Mouse (Mus musculus): Measurements from ENCODE around the gene Defb30. TPM values are rescaled to one million over a fixed set of nuclear protein-coding genes. Genes with fewer than 3 reads are reported as not detected.

Defb30 gene
- total RNA-seq, 2 experiments from 2014 or later, result not detected

Other genes starting within 250 kb of the Defb30 start
- gene Wdfy2, start 212.3 kb downstream of the Defb30 start, total RNA-seq (2015; ENCODE audit: low replicate concordance), result 4.8 and 7.9 TPM in 2 replicates
- 4.7 and 8.0 TPM in 2 replicates for gene Wdfy2, start 212.3 kb downstream of the Defb30 start, total RNA-seq (2017; ENCODE audit: low replicate concordance)
- not detected in 2 replicates for gene Defb48, start 65.5 kb downstream of the Defb30 start, total RNA-seq (2015; ENCODE audit: low replicate concordance)
- gene Defb48, start 65.5 kb downstream of the Defb30 start, total RNA-seq (2017; ENCODE audit: low replicate concordance), result not detected in 2 replicates
- not detected in 2 replicates for gene Defb47, start 51.9 kb downstream of the Defb30 start, total RNA-seq (2015; ENCODE audit: low replicate concordance)
- not detected in 2 replicates for gene Defb47, start 51.9 kb downstream of the Defb30 start, total RNA-seq (2017; ENCODE audit: low replicate concordance)
- not detected in 2 replicates for gene Defb43, start 38.2 kb downstream of the Defb30 start, total RNA-seq (2015; ENCODE audit: low replicate concordance)
- not detected in 2 replicates for gene Defb43, start 38.2 kb downstream of the Defb30 start, total RNA-seq (2017; ENCODE audit: low replicate concordance)
- not detected in 2 replicates for gene Defb42, start 3.0 kb downstream of the Defb30 start, total RNA-seq (2015; ENCODE audit: low replicate concordance)
- gene Defb42, start 3.0 kb downstream of the Defb30 start, total RNA-seq (2017; ENCODE audit: low replicate concordance), result not detected in 2 replicates

All from erythroblast, adult 5-6 weeks (primary cell).